Mouse (Mus musculus): ENCODE data around the gene Mettl7a3.
"Not testable (repeated sequence)": the region's sequence is repeated elsewhere in the genome, so short reads cannot be mapped to it uniquely, and the experiment has no call there.

Mettl7a3 gene

DNA sequence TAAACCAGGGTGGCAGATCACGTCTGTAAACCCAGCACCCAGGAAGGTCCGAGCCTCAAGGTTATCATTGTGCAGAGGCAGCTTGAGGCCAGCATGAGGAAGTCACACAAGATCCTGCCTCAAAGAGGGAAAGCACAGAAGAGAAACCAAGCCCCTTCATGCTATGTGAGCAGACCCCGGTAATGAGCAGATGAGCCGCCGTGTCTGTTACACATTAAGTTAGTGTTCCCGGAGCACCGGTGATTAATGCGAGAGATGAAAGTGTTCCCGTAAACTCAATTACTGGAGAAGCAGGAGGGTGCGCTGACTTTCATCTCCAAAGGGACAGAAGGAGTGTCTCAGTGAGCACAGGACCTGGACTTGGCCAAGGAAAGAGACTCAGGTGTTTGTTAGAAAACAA lies 5.4 kb upstream of the Mettl7a3 start:
- DNase-seq (ENCODE audit: low spot score in 2 of 2) = not testable (repeated sequence)

DNA sequence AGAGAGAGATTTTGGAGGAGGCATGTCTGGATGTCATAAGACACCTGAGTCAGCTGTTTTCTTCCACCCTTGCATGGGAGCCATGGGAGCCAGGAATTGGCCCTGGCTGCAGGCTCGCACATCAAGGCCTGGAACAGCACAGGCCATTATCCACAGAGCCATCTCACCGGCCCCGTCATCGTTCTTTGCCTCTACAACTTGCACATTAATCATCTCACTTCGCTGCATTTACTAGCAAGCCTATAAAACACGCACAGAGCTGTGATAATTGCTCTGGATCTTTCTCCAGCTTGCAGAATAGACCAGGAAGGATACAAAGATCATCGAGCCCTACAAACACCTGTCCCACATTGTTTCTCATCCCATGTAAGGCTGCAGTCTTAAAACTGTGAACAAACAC lies 4.0 kb upstream of the Mettl7a3 start:
- DNase-seq (ENCODE audit: low spot score in 2 of 2) = no peak

DNA sequence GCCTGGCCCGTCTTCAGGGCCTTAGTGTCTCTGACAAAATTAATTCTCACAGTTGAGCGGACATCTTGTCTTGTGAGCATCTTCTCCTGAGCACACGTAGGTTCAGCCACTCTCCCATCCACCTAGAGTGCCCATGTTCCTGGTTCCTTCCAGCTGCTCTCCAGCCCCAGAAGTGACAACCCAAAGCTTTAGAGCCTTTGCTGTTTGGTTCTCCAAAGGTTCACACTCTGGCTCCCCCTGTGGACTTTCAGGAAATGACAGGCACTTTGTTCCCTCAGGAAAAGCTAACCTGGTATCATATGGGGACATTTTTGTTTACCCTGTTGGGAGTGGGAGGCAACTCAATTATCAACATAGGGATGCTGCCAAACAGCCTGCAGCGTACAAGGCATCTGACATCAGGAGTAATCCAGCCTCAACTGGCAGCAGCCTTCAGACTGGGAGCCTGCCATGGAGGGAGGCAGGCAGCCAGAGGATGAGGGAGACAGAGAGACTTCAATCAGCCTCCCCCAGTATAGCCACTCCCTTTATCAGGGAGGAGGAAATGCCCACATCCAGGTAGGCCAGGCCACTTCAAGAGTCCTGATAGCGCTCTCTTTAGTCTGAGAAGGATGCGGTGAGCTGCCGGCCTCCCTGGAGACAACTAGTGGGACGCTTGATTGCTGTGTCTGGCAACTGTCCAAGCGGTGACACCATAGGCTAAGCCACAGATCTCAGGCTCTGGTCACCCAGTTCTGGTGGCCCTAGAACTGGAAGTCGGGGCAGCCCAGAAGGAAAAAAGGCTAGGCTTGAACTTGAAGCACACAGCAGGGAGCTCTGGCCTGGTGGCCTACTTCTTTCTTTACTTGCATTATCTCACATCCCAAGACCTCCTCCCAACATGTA lies 2.4 kb upstream of the Mettl7a3 start:
- not testable (repeated sequence) for DNase-seq (ENCODE audit: low spot score in 2 of 2)

DNA sequence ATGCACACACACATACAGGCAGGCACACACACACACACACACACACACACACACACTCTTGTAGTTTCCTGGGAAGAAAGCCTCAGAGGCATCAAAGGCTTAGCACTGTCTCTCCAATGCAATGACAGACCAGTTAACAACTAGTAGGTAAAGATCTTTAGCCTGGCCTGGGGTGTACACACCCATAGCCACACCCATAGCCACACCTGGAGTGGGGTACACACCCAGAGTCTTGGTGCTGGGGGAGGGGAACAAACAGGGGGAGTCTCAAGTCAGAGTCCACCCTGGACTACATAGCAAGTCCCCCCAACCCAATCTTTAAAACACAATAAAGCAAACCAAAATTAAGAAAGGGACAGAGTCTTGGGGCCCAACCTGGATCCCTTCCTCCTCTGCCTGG lies 2.6 kb downstream of the Mettl7a3 start:
- DNase-seq (ENCODE audit: low spot score in 2 of 2) = not testable (repeated sequence)

DNA sequence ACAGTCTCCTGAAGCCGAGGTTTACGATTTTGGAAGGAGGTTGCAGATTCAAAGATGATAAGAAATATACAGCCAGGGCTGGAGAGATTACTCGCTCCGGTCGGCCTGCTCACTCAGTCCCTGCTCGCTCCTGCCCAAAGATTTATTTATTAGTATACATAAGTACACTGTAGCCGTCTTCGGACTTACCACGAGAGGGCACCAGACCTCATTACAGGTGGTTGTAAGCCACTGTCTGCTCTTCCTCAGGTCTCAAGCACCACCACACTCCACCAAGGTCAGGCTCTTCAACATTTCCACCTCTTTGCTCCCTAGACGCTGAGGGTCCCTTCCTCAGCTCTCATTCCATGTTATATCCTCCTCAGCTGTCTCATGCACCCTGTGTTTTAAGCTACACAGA lies 3.1 kb downstream of the Mettl7a3 start:
- DNase-seq (ENCODE audit: low spot score in 2 of 2) = peak; percentile 47 to 60

DNA sequence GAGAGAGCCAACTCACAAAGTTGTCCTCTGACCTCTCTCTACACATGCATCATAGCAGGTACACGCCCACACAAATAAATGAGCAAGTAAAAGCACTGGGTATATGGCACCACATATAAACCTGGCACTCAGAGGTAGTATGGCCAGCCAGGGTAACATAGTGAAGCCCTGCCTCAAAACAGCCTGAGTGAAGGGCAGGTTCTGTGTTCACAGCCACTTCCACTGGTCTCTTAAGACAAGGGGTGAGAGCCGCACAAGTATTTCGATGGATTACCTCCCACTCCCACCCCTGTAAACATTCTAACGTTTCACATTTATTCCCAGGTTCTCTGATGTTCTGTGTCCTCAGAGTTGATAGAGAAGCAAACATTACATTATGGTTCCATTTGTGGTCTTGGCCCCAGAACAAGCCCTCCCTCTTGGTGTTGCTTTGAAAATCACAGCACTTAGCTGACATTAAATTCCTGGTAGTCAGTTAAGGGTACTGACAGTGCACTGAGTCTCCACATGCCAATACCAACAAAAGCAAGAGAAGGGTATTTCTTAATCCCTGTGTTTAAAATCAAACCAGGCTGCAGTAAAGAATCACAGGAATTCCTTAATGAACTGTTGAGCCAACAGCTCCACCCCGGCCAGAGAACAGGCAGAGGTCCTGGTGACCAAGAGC lies 6.7 kb downstream of the Mettl7a3 start:
- not testable (repeated sequence) for DNase-seq (ENCODE audit: low spot score in 2 of 2)

DNA sequence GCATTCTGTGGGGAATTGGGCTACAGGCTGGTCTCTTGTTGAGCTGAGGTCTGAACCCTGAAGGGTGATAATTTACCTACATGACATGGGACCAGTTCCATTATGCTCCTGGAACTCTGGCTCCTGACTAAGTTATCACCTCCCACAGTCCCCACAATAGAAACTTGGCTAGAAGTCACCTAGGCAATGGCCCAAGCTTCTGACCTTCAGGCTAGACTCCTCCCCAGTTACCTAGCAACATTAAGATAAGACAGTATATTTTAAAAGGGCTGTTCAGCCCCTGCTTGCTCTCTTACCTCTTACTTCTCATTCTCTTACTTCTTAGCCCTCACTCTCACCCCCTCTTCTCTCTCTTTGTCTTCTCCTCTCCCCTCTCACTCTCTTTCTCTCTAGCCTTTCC lies 10.8 kb downstream of the Mettl7a3 start:
- no peak for DNase-seq (ENCODE audit: low spot score in 2 of 2)

DNA sequence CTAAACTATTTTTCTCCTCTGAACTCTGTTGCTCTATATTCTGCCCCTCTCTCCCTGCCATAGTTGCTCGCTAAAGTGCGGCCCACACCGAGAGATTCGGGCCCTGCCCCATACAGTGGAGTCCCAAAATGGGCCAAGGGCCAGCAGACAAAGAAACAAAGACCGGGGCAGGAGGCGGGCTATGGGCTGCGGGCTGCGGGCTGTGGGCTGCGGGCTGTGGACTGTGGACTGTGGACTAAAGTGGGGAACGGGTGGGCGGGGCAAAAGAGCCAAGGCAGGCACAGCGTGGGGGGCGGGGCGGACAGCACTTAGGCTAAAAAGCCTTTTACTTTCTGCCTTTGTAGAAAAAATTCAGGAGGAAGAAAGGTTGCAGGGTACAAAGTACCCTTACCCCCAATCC lies 12.0 kb downstream of the Mettl7a3 start:
- DNase-seq (ENCODE audit: low spot score in 2 of 2) = no peak

DNA sequence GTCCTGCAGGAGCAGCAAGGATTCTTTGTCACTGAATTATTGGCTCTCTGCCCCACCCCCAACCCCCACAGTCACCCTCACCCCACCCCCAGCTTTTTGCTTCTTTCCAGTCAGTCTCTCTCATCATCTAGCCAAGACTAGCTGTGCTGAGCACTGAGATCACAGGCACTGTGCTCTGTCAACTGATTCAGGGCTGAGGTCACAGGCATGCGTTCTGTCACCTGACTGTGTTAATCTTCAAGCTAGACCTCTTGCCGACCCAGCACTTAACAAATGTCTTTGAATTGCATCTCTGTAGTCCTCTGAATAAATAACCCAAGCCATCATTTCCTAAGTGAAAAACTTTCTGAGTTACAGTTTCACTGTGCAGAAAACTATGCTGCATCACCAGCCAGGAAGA lies 14.8 kb downstream of the Mettl7a3 start:
- no peak for DNase-seq (ENCODE audit: low spot score in 2 of 2)

DNA sequence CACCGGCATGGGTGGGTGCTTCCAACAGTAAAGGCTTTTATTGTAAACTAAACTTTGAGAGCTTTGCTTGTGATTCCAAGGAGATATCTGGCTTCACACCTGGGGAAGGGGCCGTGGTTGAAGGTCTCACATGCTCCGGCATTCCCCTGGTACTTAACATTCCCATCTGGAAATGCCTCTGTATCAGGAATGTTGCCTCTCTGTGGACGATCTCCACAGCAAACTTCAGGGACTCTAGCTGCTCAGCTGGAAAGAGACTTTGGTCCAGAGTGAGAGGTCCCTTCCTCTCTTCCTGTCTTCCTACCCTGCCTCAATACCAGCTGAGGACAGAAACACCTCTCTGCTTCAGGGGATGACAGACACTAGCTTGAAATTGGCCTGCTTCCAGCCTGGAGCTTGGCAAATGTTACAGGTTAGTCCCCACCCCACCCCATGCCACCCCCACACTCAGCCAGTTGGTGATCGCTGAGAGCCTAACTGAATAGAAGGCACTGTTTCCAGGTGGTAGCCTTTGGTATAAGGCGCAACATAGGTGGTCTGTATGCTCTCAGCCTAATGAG lies 16.9 kb downstream of the Mettl7a3 start:
- no peak for DNase-seq (ENCODE audit: low spot score in 2 of 2)

DNA sequence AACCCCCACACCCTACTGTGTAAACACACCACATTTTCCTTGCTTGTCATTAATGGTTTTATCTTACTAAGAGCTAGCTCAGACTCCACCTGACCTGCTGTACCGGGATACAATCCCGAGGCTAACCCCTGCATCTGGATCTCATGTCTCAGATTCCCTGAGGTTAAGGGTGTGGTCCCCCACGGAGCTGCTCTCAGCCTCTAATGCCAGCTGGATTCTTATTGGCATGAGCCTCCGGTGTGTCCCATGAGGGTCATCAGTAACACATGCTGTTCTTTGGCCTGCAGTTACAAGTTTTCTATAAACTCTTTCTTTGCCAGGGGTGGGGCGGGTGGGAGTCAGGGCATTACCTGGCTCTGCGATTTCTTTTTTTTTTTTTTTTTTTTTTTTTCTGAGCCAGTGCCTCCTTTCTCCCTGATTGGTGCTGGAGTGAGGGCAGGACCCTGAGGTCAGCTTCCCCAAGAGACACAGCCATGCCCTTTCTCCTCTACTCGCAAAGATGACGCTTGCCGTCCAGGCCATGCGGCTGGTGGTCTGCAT lies 18.1 kb downstream of the Mettl7a3 start, which contains the start of the genes Methig1 and Mettl7a2:
Gene Methig1 (plus strand): TSS at position 439 of the 540 bp plus-strand sequence.
Gene Mettl7a2 (plus strand): TSS at position 490 of the 540 bp plus-strand sequence.
- no peak for DNase-seq (ENCODE audit: low spot score in 2 of 2)

DNA sequence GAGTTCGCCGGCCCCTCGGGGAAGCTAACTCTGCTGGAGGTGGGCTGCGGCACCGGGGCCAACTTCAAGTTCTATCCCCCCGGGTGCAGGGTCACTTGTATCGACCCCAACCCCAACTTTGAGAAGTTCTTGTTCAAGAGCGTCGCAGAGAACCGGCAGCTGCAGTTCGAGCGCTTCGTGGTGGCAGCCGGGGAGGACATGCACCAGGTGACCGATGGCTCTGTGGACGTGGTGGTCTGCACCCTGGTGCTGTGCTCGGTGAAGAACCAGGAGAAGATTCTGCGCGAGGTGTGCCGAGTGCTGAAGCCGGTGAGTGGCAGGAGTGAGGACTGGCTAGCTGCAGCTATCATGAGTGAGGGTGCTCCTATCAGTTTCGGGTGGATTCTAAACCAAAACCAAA lies 18.7 kb downstream of the Mettl7a3 start:
- not testable (repeated sequence) for DNase-seq (ENCODE audit: low spot score in 2 of 2)

DNA sequence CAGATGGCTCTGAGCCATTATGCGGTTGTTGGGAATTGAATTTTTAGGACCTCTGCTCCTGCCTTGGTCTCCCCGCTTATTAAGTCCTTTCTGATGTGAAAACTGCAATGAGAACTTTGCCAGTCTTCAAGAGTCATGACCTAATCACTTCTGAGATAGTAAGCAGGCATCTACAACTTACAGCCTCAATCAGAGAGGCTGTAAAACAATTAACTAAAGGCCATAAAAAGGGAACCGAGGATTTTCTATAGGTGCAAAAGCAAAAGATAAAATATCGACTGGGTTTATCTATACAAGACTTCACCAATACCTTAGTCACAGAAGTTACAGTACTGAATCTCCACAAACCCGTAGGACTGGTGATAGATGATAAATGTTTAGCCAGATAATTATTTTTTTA lies 21.1 kb downstream of the Mettl7a3 start:
- DNase-seq (ENCODE audit: low spot score in 2 of 2) = no peak

DNA sequence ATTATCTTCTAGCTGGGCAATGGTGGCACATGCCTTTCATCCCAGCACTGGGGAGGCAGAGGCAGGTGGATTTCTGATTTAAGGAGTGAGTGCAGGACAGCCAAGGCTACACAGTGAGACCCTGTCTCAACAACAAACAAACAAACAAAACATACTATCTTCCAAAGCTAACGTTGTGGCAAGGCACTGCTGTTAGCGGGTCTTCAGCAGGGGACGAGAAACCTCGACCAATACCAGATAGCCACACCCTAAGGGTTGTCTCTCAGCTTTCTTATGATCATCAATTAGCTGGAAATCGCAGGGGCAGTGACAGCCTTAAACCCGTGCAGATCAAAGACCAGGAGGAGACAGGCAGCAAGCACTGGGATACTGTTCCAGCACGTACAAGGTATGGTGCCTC lies 29.5 kb downstream of the Mettl7a3 start, which contains the start of gene Higd1c:
Gene Higd1c (plus strand): TSS at position 301 of the 400 bp plus-strand sequence.
- no peak for DNase-seq (ENCODE audit: low spot score in 2 of 2)

DNA sequence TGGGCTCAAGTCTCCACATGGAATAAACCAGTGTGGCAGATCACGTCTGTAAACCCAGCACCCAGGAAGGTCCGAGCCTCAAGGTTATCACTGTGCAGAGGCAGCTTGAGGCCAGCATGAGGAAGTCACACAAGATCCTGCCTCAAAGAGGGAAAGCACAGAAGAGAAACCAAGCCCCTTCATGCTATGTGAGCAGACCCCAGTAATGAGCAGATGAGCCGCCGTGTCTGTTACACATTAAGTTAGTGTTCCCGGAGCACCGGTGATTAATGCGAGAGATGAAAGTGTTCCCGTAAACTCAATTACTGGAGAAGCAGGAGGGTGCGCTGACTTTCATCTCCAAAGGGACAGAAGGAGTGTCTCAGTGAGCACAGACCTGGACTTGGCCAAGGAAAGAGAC lies 31.2 kb downstream of the Mettl7a3 start:
- DNase-seq (ENCODE audit: low spot score in 2 of 2) = not testable (repeated sequence)

DNA sequence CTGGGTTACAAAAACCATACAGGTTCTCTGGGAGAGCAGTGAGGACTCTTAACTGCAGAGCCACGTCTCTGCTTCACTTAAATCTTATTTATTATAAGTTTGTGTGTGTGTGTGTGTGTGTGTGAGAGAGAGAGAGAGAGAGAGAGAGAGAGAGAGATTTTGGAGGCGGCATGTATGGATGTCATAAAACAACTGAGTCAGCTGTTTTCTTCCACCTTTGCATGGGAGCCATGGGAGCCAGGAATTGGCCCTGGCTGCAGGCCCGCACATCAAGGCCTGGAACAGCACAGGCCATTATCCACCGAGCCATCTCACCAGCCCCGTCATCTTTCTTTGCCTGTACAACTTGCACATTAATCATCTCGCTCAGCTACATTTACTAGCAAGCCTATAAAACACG lies 32.4 kb downstream of the Mettl7a3 start:
- no peak for DNase-seq (ENCODE audit: low spot score in 2 of 2)

DNA sequence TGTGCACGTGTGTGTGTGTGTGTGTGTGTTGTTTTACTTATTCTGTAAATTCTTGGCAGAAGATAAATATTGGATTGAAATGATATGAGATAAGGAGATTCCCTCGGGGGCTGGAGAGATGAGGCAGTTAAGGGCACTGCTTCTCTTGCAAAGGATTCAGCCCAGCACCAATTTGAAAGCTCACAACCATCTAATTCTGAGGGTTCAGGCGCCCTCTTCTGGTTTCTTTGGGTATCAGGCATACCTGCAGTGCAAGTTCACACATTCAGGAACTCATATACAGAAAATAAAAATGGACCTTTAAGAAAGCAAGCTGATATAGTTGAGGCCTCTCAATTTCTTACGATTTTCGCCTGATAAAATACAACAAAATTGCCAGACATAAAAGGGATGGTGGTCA lies 40.3 kb downstream of the Mettl7a3 start:
- DNase-seq (ENCODE audit: low spot score in 2 of 2) = peak; percentile 83 to 86

DNA sequence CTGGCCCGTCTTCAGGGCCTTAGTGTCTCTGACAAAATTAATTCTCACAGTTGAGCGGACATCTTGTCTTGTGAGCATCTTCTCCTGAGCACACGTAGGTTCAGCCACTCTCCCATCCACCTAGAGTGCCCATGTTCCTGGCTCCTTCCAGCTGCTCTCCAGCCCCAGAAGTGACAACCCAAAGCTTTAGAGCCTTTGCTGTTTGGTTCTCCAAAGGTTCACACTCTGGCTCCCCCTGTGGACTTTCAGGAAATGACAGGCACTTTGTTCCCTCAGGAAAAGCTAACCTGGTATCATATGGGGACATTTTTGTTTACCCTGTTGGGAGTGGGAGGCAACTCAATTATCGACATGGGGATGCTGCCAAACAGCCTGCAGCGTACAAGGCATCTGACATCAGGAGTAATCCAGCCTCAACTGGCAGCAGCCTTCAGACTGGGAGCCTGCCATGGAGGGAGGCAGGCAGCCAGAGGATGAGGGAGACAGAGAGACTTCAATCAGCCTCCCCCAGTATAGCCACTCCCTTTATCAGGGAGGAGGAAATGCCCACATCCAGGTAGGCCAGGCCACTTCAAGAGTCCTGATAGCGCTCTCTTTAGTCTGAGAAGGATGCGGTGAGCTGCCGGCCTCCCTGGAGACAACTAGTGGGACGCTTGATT lies 43.2 kb downstream of the Mettl7a3 start:
- not testable (repeated sequence) for DNase-seq (ENCODE audit: low spot score in 2 of 2)

DNA sequence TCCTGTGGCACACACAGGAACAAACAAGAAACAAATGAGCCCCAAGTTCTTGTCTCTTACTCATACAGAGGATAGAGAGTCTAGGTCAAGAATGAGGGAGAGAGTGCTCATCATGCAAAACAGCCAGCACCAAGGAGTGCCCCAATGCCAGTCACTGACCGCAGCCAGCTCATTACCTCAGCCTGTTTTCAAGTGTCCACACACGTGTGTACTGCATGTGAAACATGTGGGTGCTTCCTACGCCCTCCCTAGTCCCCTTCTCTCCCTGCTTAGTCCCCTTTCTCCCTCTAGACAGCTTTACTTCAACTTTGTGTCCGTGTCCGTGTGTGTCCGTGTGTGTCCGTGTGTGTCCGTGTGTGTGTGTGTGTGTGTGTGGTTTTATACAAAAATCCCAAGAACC lies 44.9 kb downstream of the Mettl7a3 start:
- no peak for DNase-seq (ENCODE audit: low spot score in 2 of 2)

DNA sequence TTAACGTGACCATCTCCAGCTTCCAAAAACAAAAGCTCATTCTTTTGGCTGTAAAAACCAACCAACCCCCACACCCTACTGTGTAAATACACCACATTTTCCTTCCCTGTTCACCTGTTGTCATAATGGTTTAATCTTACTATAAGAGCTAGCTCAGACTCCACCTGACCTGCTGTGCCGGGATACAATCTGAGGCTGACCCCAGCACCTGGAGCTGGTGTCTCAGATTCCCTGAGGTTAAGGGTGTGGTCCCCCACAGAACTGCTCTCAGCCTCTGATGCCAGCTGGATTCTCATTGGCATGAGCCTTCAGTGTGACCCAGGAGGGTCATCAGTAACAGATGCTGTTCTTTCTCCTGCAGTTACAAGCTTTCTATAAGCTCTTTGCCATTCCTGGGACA lies 45.4 kb downstream of the Mettl7a3 start:
- DNase-seq (ENCODE audit: low spot score in 2 of 2) = no peak

DNA sequence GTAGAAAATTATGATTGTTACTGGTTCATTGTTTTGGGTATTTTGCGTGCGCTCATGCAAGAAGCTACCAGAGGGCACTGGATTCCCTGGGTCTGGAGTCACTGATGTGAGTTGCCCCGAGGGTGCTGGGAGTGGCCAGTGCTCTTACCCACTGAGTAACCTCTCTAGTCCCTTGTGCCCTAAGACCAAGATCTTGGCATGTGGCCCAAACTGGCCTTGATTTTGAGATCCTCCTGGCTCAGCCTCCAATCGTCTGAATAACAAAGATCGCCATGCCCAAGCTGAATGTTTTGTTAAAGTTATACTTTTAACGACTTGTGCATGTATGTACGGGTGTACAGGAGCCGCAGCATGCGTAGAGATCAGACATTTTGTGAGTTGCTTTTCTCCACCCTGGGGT lies 51.0 kb downstream of the Mettl7a3 start:
- DNase-seq (ENCODE audit: low spot score in 2 of 2) = no peak
